Mouse (Mus musculus): ENCODE measurements around the gene March9.
"Not testable (repeated sequence)": the region's sequence is repeated elsewhere in the genome, so short reads cannot be mapped to it uniquely, and the experiment has no call there.

Gene March9

DNA sequence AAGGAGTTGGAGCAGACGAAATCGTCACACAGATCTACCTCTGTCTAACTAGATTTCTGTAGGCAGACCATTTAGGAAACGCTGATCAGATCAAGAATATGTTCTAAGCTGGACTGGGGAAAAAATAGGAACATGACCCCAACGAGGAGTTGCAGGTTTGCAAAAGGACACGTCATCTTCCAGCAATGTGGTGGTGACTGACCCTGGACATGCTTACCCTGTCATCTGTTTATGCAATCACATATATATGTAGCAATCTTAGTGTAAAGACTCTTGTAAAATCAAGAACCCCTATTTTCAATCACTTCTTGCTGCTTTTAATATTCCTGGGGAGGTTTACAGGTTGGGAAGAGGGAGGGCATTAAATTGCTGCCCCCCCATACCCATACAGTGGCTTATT, 2.5 kb upstream of the March9 start:
- DNase-seq (ENCODE audit: low read depth, low spot score): peak; percentile 69

DNA sequence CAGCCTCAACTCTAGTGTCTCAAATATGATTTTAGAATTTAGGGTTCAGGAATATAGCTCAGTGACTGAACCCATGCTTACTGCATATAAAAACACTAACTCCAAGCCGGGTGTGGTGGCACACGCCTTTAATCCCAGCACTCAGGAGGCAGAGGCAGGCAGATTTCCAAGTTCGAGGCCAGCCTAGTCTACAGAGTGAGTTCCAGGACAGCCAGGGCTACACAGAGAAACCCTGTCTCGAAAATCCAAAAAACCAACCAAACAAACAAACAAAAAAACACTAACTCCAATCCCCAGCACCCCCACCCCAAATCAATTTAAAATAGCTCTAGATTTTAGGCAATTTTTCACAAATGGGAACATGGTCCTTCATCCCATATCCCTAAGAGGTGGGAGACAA, 2.1 kb upstream of the March9 start:
- DNase-seq (ENCODE audit: low read depth, low spot score): not testable (repeated sequence)

DNA sequence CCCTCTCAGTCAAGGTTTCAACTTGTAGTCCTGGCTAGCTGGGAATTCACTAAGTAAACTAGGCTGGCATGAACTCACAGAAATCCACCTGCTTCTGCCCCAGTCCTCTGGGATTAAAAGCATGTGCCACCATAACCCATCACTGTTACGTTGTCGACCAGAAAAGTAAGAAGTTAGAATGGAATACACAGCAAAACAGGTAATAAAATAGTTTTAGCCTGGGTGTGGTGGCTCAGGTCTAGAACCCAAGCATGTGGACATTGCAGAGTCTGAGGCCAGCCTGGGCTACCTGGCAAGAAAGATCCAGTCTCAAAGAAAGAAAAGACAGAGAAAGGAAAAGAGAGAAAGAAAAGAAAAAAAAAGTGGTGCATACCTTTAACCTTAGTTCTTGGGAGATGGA, 1.5 kb upstream of the March9 start:
- no peak for DNase-seq (ENCODE audit: low read depth, low spot score)

DNA sequence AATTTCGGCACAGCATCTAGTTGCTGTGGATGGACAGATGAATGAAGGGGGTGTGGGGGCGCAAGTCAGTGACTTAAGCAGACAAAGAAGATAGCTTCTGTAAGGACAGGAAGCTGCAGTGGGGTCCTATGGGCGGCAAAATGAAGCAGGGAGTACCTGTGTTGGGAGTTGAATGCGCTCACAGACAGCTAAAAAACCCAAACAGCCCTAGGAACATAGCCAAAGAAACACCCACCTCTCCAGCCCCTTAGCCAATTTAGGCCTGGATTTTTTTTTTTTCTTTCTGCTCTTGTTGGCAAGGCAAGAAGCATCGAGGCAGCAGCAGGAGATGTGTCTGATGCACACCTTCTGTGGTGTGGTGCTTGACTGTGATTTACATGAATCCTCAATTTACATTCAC, 1.1 kb upstream of the March9 start:
- no peak for DNase-seq (ENCODE audit: low read depth, low spot score)

DNA sequence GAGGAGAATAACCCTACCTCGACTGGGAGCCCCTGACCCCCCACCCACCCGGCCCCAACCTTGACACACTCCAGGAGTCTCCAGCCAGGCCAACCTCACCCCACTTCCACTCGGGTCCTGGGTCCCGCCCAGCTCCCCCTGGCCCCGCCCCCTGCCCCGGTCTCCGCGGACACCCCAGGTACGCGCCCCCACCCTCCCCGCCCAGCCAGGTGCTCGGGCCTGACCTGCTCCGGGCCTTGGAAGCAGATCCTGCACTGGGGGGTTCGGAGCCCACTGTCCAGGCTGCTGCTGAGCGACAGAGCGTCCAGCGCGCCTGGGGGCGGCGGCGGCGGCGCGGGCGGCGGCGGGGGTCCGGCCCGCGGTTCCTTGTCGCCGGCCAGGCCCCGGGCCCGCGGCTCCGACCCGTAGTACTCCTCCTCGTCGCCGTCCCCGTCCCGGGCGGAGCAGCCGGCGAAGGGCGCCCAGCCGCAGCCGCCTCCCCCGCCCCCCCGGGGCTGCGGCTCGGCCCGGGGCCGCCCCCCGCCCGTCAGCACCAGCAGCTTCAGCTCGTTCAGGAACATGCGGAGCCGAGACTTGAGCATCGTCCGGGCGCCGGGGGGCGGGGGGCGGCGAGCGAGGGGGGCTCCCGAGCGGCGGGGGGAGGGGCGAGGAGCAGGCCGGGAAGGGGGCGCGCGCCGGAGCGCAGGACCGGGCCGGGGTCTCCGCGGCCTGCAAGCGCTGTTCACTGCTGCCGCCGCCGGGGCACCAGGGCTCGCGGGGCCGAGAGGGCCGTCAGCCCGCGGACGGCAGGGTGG, 613 bp downstream of the March9 start:
- DNase-seq (ENCODE audit: low read depth, low spot score): no peak

DNA sequence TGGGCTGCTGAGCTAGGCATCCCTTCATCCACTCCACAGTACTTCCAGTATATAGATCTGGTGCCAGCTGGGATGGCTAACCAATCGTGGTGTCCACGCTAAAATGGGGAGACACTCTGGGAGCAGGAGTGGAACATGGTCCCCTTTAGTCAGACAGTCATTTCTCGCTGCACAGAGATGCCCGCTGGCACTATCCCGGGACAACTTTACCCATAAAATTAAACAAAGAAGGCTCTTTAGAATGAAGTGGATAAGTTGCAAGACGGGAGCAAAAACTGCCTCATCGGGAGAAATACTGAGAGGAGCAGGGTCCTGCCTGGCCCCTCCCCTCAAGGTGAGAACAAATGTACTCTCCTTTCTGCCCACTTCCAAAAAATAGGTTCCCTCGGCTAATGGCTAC, 1.3 kb downstream of the March9 start:
- no peak for DNase-seq (ENCODE audit: low read depth, low spot score)

DNA sequence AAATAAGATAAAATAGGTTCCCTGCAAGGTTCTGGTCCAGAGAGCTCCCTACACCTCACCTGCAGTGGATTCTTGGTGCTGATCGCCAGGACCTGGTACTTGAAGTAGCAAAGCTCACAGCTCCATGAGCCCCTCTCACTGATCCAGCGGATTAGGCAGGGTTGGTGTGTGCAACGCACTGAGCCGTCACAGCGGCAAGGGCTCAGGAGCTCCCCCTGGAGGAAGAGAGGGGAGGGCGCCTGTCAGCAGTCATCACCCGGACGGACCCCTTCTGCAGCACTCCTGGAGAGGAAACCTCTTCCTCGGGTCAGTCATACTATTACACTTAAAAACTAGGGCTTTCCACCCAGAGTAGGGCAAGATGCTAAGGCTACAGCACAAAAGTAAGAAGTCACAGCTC, 1.8 kb downstream of the March9 start:
- peak; percentile 49 for DNase-seq (ENCODE audit: low read depth, low spot score)

DNA sequence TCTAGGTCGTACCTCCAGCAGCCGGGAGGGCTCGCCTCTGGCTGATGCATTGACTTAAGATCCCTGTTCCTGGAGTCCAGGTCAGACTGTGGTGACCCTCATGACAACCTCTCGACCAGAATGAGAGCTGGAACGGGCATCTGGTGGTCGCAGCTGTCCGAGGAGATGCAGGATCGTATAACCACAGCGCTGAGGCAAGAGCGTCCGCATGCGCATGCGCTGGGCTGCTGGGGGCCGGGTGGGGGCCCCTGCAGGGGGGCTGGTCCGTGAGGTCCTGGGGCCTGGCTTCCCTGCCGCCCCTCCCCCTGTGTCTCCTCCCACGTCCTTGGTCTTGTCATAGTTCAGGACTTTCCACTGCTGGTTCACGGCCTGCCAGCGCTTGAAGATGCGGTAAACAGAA, 3.5 kb downstream of the March9 start:
- DNase-seq (ENCODE audit: low read depth, low spot score): no peak

DNA sequence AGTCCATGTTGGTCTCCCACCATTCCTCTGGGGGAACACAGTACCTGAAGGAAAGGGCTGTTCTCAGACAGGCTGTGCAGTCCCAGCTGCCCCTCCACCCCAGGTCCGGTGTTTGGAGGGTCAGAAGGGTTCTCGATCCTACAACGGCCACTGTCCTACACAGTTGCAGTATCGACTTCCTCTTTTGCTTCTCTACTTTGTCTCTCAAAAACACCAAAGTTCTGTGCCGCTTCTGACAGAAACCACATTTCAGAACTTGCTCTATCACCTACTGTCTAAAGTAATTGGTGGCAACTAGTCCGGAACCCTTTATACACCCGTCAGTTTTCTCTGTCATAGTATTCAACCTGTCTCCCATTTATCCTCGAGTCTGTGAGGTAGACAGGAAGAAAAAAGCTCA, 4.6 kb downstream of the March9 start:
- DNase-seq (ENCODE audit: low read depth, low spot score): no peak

DNA sequence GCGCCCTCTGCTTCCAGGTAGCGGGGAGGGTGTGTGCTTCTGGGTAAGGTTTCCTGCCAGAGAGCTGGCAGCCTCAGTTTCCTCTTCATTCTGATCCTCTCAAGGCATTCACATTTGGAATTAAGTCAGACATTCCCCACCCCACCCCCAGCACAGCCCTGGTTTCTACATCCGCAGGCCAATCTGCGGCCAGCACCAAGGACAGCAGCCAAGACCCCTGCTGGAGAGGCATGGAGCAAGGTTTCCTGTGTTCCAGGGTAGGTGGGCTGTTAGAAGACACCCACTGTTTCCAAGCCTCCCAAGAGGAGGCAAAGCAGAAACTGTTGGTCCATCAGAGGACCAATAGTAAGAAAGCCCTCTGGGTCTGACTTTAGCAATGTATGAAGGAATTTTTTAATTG, 5.3 kb downstream of the March9 start:
- DNase-seq (ENCODE audit: low read depth, low spot score): no peak

DNA sequence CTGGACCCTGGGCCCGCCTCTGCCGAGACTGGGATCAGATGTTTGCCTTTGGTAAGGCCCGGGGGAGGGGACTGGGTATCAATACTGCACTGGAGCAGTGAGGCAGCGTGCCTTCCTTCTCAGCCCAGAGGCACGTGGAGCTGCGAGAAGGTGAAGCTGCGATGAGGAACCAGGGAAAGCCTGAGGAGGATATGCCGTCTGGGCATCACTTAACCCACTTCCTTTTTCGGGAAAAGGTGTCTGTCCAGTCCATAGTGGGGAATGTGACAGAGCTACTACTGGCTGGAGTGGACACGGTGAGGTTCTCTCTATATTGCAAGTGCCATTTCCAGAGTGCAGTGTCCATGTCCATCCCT, 9.9 kb downstream of the March9 start:
- no peak for DNase-seq (ENCODE audit: low read depth, low spot score)

DNA sequence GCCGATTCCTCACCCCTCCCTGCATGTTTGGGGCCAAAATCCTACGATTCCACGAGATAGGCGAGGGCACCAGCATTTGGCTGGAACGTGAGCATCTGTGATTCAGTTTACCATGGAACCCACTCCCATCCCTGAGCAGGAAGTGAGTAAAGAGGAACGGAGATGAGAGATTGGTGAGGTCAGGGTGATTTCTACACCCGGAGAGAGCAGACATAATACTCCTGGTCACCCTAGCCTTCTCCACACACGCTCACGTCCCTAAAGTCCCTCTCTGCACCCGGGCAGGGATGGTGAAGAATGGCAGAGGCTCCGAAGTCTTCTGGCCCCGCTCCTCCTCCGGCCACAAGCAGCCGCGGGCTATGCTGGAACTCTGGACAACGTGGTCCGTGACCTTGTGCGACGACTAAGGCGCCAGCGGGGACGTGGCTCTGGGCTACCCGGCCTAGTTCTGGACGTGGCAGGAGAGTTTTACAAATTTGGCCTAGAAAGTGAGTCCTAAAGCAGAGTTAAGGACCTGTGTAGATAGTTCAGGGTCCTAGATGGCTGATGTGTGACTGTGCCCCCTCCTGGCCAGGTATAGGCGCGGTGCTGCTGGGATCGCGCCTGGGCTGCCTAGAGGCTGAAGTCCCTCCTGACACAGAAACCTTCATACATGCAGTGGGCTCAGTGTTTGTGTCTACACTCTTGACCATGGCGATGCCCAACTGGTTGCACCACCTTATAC, 10.4 kb downstream of the March9 start:
- DNase-seq (ENCODE audit: low read depth, low spot score): no peak

DNA sequence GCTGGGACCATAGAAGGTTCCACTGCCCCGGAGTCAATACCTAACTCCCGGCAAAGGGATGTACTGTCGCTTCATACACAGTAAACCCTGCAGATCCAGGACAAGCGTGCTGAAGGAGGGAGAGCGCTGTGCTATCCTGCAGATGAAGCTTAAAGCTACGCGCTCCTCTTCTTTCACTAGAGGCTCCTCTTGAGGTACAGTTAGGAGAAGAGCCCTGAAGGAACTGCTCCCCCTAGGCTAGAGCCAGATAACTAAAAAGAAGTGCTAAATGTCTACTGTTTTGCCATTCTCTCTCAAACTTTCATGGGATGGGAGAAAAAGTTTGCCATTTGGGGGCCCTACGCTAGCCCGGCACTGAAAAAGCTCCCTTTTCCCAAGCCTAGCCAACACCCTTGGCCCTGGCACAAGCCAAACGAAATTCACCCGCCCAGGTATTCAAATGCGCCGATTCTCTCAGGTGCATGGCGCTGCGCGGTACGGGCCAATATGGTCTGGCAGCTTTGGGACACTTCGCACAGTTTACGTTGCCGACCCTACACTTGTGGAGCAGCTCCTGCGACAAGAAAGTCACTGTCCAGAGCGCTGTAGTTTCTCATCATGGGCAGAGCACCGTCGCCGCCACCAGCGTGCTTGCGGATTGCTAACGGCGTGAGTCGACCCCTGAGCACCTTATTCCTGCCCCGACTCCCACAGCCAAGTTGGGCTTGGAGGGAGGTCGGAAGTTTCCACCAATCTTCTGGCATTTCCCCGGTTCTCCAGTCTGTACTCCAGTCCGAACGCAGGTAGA, 11.2 kb downstream of the March9 start:
- DNase-seq (ENCODE audit: low read depth, low spot score): no peak

DNA sequence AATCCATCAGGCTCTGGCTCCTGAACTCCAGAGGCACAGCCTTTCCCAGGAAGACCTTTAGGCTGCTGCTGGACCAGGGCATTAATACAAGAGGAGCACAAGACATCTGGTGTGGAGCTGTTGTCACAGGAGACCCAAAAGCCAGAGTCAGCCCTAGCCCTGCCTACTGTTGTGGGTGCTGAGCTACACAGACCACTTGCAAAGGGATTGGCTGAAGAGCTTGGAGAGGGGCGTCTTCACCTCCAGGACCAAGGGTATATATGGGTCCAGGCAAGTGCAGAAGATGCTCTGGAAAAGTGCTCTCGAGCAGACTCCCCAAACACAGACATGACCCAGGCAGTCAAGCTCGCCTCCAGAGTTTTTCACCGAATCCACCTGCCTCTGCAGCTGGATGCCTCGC, 12.0 kb downstream of the March9 start, which contains the start of gene Cyp27b1:
Gene Cyp27b1, plus strand, starts transcription at position 297 of the 400 bp plus-strand sequence.
- no peak for DNase-seq (ENCODE audit: low read depth, low spot score)

DNA sequence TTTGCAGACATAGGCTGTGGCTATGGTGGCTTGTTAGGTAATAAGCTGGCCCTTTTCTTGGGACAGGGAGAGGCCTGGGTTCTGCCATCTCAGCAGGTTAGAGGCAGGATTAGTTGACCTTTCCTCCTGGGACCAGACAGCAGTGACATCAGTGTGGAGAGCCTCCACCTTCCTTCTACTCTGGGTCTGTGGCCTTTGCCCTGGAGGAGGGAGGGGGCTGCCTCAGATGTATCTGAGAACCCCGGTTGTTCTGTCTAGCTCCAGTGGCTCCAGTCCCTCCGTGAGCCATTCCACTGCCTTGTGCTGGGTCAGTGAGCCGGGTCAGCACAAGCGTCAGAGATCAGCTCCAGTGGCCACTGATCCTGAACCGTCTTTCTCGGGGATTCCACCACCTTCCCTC, 16.8 kb downstream of the March9 start:
- no peak for DNase-seq (ENCODE audit: low read depth, low spot score)

DNA sequence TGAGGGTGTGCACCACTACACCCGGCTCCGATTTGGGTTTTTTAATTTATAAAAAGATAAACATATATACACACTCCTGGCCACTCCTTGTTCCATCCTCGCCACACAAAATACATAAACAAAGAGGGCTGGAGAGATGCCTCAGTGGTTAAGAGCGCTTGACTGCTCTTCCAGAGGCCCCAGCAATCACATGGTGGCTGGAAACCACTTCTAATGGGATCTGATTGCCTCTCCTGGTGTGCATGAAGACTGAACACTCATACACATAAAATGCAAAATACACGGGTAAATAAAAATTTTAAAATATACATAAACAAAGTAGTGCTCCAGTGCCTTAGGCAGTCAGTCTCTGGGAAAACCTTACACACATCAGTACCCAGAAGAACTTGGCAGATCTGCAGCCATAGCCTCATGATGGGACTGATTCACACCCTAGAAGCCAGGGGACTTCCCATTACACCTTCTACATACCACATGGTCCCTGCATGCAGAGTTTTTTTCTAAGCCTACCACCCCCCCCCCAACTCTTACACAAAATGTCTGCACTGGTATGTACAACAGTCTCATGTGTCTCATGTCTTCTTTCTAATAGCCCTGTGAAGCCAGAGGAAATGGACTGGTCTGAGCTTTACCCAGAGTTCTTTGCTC, 17.4 kb downstream of the March9 start:
- peak; percentile 68 for DNase-seq (ENCODE audit: low read depth, low spot score)

DNA sequence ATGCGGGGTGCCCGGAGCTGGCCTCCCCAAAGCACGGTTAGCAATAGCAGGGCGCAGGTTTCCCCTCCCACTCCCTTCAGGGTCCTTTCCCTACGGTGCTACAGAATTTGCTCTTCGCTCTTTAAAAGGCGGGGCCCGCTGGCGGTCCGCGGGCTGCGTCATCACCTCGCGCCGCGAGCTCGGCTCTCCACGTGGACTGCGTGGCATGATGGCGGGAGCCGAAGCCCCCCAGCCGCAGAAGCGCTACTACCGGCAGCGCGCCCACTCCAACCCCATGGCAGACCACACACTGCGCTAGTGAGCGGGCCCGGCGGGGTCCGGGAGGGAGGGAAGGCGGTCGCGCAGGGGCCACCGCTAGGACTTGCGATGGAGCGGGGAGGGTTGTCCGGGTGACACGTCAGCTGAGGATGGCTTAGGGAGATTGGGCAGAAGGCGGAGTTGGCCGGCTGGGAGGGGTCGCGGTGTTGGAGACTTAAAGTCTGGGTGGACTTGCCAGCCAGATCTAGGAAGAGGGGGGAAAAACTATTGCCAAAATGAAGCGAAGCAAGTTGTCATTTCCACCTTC, 18.1 kb downstream of the March9 start:
- DNase-seq (ENCODE audit: low read depth, low spot score): peak; percentile 84

DNA sequence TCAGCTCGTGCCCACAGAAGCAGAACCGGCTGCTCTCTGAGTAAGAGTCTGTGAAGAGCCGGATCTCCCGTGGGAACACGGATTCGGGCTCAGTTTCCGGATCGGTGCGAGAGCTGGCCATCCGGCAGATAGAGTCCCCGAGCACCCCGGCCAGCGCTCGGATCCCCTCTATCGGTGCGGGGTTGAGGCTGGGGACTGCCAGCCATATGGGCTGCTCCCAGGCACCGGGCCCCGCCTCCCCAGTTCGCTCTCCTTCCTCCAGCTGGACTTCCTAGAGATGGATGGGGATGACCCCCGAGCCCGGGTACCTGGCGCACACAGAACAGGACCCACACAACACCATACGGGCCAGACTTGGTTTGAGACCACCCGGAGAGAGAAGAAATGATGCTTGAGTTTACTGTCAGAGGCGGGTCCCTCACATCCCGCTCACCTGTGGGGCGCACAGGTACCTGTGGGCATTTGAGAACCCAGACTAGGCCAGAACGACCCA, 18.7 kb downstream of the March9 start, which contains the start of the genes Mettl1 and Eef1akmt3:
Gene Mettl1, plus strand, starts transcription at position 141 of the 493 bp plus-strand sequence.
Gene Eef1akmt3, minus strand, starts transcription at position 240 of the 493 bp plus-strand sequence.
- peak; percentile 61 for DNase-seq (ENCODE audit: low read depth, low spot score)

DNA sequence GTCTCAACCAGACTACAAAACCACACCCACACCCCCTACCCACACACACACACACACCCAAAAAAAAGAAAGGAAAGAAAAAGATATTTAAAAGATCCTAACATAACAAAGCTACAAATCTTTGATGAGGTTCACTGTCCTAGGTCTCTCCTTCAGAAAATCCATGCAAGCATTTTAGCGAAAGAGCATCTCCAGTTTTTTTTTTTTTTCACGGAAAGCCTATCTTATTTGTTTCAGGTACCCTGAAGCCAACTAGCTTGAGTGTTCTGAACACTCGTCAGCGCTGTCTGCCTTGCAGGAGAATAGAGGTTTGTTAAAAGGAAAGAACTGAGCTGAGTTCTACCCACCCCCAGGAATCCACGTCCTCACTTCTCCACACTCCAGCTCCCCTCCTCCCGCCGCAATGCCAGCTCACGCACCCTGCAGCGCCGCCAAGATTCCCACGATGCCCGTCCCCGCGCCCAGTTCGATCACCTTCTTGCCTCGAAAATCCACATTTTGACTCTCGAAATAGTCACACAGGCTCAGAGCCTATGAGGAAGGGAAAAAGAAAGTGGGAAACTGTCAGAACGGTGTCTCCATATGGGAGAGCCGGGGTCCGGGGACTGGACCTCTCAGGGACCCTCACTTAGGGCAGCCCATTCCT, 19.3 kb downstream of the March9 start:
- peak; percentile 41 for DNase-seq (ENCODE audit: low read depth, low spot score)

DNA sequence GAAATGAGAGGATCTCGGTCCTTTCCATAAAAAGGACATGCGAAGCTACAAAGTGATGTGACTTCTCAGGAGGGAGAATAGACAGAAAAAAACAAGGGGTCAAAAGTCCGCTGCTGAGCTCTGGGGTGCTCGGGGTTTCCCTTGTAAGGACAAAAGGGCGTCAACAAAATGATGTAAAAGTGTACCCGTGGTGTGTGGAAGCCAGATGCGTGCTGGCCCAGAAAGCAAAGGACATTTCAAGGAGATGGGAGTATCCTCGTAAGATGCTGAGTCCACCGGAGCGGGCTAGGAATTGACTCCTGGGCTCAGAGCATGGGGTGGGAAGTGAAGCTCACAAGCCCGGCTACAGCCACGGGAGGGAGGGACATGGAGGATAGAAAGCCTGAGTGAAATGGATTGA, 22.3 kb downstream of the March9 start:
- no peak for DNase-seq (ENCODE audit: low read depth, low spot score)

DNA sequence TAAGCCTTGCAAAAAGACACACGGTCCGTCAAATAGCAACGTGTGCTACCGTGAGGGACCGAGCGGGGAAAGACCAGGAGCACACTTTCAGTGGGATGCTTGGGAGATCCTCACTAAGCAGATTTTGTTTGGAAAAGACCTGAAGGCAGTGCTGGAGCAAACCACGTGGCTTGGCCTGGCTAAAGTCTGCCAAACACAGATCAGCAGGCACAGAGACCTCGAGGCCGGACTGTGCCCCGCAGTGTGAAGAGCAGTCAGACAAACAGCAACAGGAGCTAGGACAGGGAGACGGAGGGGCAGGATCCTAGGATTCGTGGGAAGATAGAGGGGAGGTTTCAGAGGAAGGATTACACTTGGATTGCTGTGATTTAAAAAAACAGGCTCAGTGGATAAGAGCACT, 23.7 kb downstream of the March9 start:
- DNase-seq (ENCODE audit: low read depth, low spot score): no peak
